Mouse (Mus musculus) adrenal gland, postnatal 36 days (tissue): ENCODE measurements around the gene Mmrn2. TPM values are rescaled to one million over a fixed set of nuclear protein-coding genes. Genes with fewer than 3 reads are reported as not detected.
A peak's percentile ranks its signal among the peaks of the same experiment; 100 is the strongest.

ENCODE experiments used
- DNase-seq, 2 experiments: peaks; one replicate each; pipeline ENCODE4 v3.0.0; 2021; ENCODE audit warnings: mixed read lengths in 1 of 2
- long read RNA-seq, 2 experiments: library from polyadenylated mRNA; stranded (forward); transcript quantifications; one replicate each; pipeline ENCODE4 v2.0.0; 2021; ENCODE audit warnings: borderline sequencing depth in 2 of 2
- total RNA-seq, 2 experiments: library from RNA; stranded (reverse); gene quantifications; 2 replicates each; pipeline ENCODE4 v1.2.3; 2021

Mmrn2 gene
- 10 to 100 TPM; 25.6 to 41.9 TPM for total RNA-seq
- long read RNA-seq, experiment 1, transcript Mmrn2-201 (7 exons, 3,974 nt), result major isoform, 16 of 21 reads
- long read RNA-seq, experiment 1, partial matches to known transcripts, result 4 of 21 reads
- long read RNA-seq, experiment 1, other reads (novel, unspliced or antisense), result 1 of 21 reads
- long read RNA-seq, experiment 2, partial matches to known transcripts, result 8 of 10 reads
- long read RNA-seq, experiment 2, other reads (novel, unspliced or antisense), result 0 of 10 reads

GRCm38 (mm10) chr14:34375415-34375904 lies at the start of gene Mmrn2:
Mmrn2 (plus strand) TSS chr14:34375465.
- DNase-seq, result no peak

GRCm38 (mm10) chr14:34326606-34327005 lies 48.7 kb upstream of the Mmrn2 start:
- DNase-seq, result no peak

GRCm38 (mm10) chr14:34327618-34328017 lies 47.6 kb upstream of the Mmrn2 start:
- DNase-seq, result no peak

GRCm38 (mm10) chr14:34330657-34331158 lies 44.6 kb upstream of the Mmrn2 start:
- no peak for DNase-seq

- DNase-seq, result no peak
Measured at GRCm38 (mm10) chr14:34331886-34332285, 43.4 kb upstream of the Mmrn2 start.

- DNase-seq, result no peak
Measured at GRCm38 (mm10) chr14:34332476-34332875, 42.8 kb upstream of the Mmrn2 start.

GRCm38 (mm10) chr14:34339446-34339845 lies 35.8 kb upstream of the Mmrn2 start:
- DNase-seq, result no peak

GRCm38 (mm10) chr14:34341993-34342392 lies 33.3 kb upstream of the Mmrn2 start:
- no peak for DNase-seq

- DNase-seq, result no peak
Measured at GRCm38 (mm10) chr14:34343078-34343477, 32.2 kb upstream of the Mmrn2 start.

GRCm38 (mm10) chr14:34344361-34344760 lies 30.9 kb upstream of the Mmrn2 start:
- DNase-seq, result peak in 1 of 2 experiments; percentile 20

GRCm38 (mm10) chr14:34345771-34346566 lies 29.3 kb upstream of the Mmrn2 start:
- no peak for DNase-seq

- DNase-seq, result no peak
Measured at GRCm38 (mm10) chr14:34347084-34347483, 28.2 kb upstream of the Mmrn2 start.

- DNase-seq, result no peak
Measured at GRCm38 (mm10) chr14:34348301-34348700, 27.0 kb upstream of the Mmrn2 start.

GRCm38 (mm10) chr14:34349007-34349406 lies 26.3 kb upstream of the Mmrn2 start:
- no peak for DNase-seq

GRCm38 (mm10) chr14:34351660-34352059 lies 23.6 kb upstream of the Mmrn2 start:
- DNase-seq, result no peak

- DNase-seq, result no peak
Measured at GRCm38 (mm10) chr14:34352523-34352922, 22.7 kb upstream of the Mmrn2 start.

- DNase-seq, result no peak
Measured at GRCm38 (mm10) chr14:34353326-34353725, 21.9 kb upstream of the Mmrn2 start.

- DNase-seq, result no peak
Measured at GRCm38 (mm10) chr14:34354456-34354855, 20.8 kb upstream of the Mmrn2 start.

GRCm38 (mm10) chr14:34355301-34355700 lies 20.0 kb upstream of the Mmrn2 start, which contains the start of gene Fam25c:
Fam25c (minus strand) TSS chr14:34355433.
- DNase-seq, result no peak

- peak in 1 of 2 experiments; percentile 27 for DNase-seq
Measured at GRCm38 (mm10) chr14:34357671-34358455, 17.4 kb upstream of the Mmrn2 start.

- DNase-seq, result no peak
Measured at GRCm38 (mm10) chr14:34359676-34360244, 15.5 kb upstream of the Mmrn2 start.

- DNase-seq, result no peak
Measured at GRCm38 (mm10) chr14:34360251-34360650, 15.0 kb upstream of the Mmrn2 start.
